Mouse (Mus musculus) left cerebral cortex, postnatal 10 days (tissue): Measurements from ENCODE around the gene Rpl10a. TPM values are rescaled to one million over a fixed set of nuclear protein-coding genes. Genes with fewer than 3 reads are reported as not detected.
"Not testable (repeated sequence)": the region's sequence is repeated elsewhere in the genome, so short reads cannot be mapped to it uniquely, and the experiment has no call there.

Experiments
- DNase-seq, 2 experiments: peaks; one replicate each; pipeline ENCODE4 v3.0.0; 2021 to 2022; ENCODE audit warnings: low spot score in 2 of 2, mixed read lengths in 1 of 2; ENCODE audit errors: extremely low spot score in 1 of 2
- intact Hi-C: fragments of 180-260 bp; cut with DNase I; formaldehyde crosslinking; loops from one replicate; pipeline ENCODE4 v1.15.1; 2025
- total RNA-seq, 2 experiments: library from RNA; stranded (reverse); gene quantifications; 2 replicates each; pipeline ENCODE4 v1.2.3; 2021

Gene Rpl10a
- total RNA-seq, 2 experiments from 2014 or later = 454 to 468 TPM

- no peak for DNase-seq
- intact Hi-C loops = no loop called here
Observed at GRCm38 (mm10) chr17:28328946-28329345, 675 bp downstream of the Rpl10a start.

GRCm38 (mm10) chr17:28329503-28330231 is 1.4 kb downstream of the Rpl10a start:
- intact Hi-C loops = loop anchor here (10.0 kb wide), 1 partner anchor 245 kb away; the partner anchor contains the start of gene Tcp11
- DNase-seq = no peak

- intact Hi-C loops = loop anchor here (10.0 kb wide), 1 partner anchor 245 kb away; the partner anchor contains the start of gene Tcp11
- no peak for DNase-seq
Observed at GRCm38 (mm10) chr17:28330232-28330546, 1.9 kb downstream of the Rpl10a start.

GRCm38 (mm10) chr17:28330590-28330989 is 2.3 kb downstream of the Rpl10a start:
- not testable (repeated sequence) for DNase-seq
- intact Hi-C loops = loop anchor here (10.0 kb wide), 1 partner anchor 246 kb away; the partner anchor contains the start of gene Tcp11

- no peak for DNase-seq
- intact Hi-C loops = loop anchor here (10.0 kb wide), 1 partner anchor 247 kb away; the partner anchor contains the start of gene Tcp11
Observed at GRCm38 (mm10) chr17:28331241-28332112, 3.2 kb downstream of the Rpl10a start.

- intact Hi-C loops = loop anchor here (10.0 kb wide), 1 partner anchor 248 kb away; the partner anchor contains the start of gene Tcp11
- no peak for DNase-seq
Observed at GRCm38 (mm10) chr17:28332113-28332914, 4.0 kb downstream of the Rpl10a start.

GRCm38 (mm10) chr17:28332915-28333546 is 4.8 kb downstream of the Rpl10a start:
- DNase-seq = peak in 1 of 2 experiments; percentile 70
- intact Hi-C loops = loop anchor here (10.0 kb wide), 1 partner anchor 248 kb away; the partner anchor contains the start of gene Tcp11

GRCm38 (mm10) chr17:28335267-28335666 is 7.0 kb downstream of the Rpl10a start:
- no peak for DNase-seq

GRCm38 (mm10) chr17:28337547-28337946 is 9.3 kb downstream of the Rpl10a start:
- DNase-seq = no peak
- intact Hi-C loops = loop anchor here (10.0 kb wide), 1 partner anchor 253 kb away; the partner anchor contains the start of gene Tcp11

More at GRCm38 (mm10) chr17:28335267-28335666, 7.0 kb downstream of the Rpl10a start:
- intact Hi-C loops = loop anchor here (10.0 kb wide), 1 partner anchor 250 kb away; the partner anchor contains the start of gene Tcp11

GRCm38 (mm10) chr17:28340578-28340977 is 12.3 kb downstream of the Rpl10a start:
- intact Hi-C loops = no loop called here

GRCm38 (mm10) chr17:28341091-28341490 is 12.8 kb downstream of the Rpl10a start:
- intact Hi-C loops = no loop called here

More at GRCm38 (mm10) chr17:28340578-28340977, 12.3 kb downstream of the Rpl10a start:
- DNase-seq = no peak

GRCm38 (mm10) chr17:28344050-28344607 is 15.9 kb downstream of the Rpl10a start:
- DNase-seq = no peak
- intact Hi-C loops = no loop called here

More at GRCm38 (mm10) chr17:28341091-28341490, 12.8 kb downstream of the Rpl10a start:
- DNase-seq = peak in 1 of 2 experiments; percentile 92

- intact Hi-C loops = no loop called here
- no peak for DNase-seq
Observed at GRCm38 (mm10) chr17:28344670-28345069, 16.4 kb downstream of the Rpl10a start.

GRCm38 (mm10) chr17:28345271-28345721 is 17.0 kb downstream of the Rpl10a start:
- DNase-seq = no peak
- intact Hi-C loops = no loop called here

GRCm38 (mm10) chr17:28345882-28346281 is 17.6 kb downstream of the Rpl10a start:
- DNase-seq = peak in 1 of 2 experiments; percentile 23
- intact Hi-C loops = no loop called here

GRCm38 (mm10) chr17:28347327-28347726 is 19.1 kb downstream of the Rpl10a start:
- intact Hi-C loops = no loop called here
- DNase-seq = peak in 1 of 2 experiments; percentile 16

- intact Hi-C loops = no loop called here
Observed at GRCm38 (mm10) chr17:28348211-28348610, 19.9 kb downstream of the Rpl10a start.

More at GRCm38 (mm10) chr17:28348211-28348610, 19.9 kb downstream of the Rpl10a start:
- DNase-seq = peak in 1 of 2 experiments; percentile 20
